Mouse (Mus musculus): ENCODE results near the gene Cacng4. TPM values are rescaled to one million over a fixed set of nuclear protein-coding genes. Genes with fewer than 3 reads are reported as not detected.

The Cacng4 gene
- polyA plus RNA-seq, 1 experiment from 2014 or later: 0.99 TPM

DNA sequence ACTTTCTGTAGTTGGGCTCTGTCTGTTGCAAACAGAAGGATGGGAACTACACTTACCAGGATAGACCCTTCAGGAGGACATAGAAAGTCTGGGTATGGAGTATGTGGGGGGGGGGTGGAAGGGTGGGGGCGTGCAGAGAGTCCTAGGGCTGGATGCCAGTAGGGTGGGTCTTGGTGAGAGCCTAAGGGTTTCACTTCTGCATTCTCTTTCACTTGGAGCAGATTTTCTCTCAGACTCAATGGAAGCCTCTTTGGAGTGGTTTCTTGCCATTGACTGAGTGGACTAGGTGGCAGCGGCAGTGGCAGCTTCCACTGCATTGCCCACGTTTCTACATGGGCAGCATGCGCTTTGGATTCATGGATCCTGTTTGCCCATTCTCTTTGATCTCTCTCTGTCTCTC, 94.4 kb downstream of the Cacng4 start:
- Histone ChIP-seq H3K36me3 (ENCODE audit: control insufficient read depth, insufficient read depth, low read length) (no peaks in the 10 kb centered on the region), H3K4me3 (ENCODE audit: low read depth, low read length) (no peak overlapping the region), H3K9ac (ENCODE audit: low read depth, low read length) (no peak overlapping the region), H3K27ac (ENCODE audit: low read depth, low read length) (no peak overlapping the region), H3K27me3 (ENCODE audit: control insufficient read depth, insufficient read depth, low read length) (no peaks in the 10 kb centered on the region), H3K4me2 (no peak overlapping the region), H3K9me3 (replicated peaks; ENCODE audit: control insufficient read depth, low read length) (no peaks in the 10 kb centered on the region), H3K4me1 (ENCODE audit: control insufficient read depth, insufficient read depth, low read length) (no peaks in the 10 kb centered on the region; the same call in 1 of the 2 replicates)
- ATAC-seq (replicated peaks; ENCODE audit: insufficient number of reproducible peaks, low FRiP score, low TSS enrichment): no peak
- WGBS (ENCODE audit: insufficient replicate concordance): 90% methylated on average over 4 of the region's 4 CpGs

DNA sequence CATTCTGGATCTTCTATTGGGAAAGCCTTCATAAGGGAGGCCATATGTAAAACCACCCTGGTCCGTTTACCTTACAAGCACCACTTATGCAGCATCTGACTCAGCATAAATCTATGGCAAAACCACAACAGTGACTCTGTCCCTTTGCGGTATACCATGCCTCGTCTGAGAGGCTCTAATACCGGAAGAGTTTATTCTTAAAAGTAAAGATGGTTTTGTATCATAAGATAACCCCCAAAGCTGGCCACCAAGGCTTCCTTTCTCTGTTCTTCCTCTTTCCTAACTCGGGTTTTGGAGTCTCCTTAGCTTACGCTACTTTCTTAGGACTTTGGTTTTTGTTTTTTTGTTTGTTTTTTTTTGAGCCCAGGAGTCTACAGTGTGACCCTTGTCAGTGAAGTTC, 101.0 kb downstream of the Cacng4 start:
- 81% methylated on average over 6 of the region's 6 CpGs for WGBS (ENCODE audit: insufficient replicate concordance)
- Histone ChIP-seq H3K36me3 (ENCODE audit: control insufficient read depth, insufficient read depth, low read length) (peaks cover 2% of the 10 kb centered on the region; the same call in 1 of the 2 replicates), H3K4me1 (ENCODE audit: control insufficient read depth, insufficient read depth, low read length) (no peaks in the 10 kb centered on the region), H3K4me2 (no peak overlapping the region), H3K9me3 (replicated peaks; ENCODE audit: control insufficient read depth, low read length) (no peaks in the 10 kb centered on the region), H3K4me3 (ENCODE audit: low read depth, low read length) (no peak overlapping the region), H3K27ac (ENCODE audit: low read depth, low read length) (no peak overlapping the region), H3K27me3 (ENCODE audit: control insufficient read depth, insufficient read depth, low read length) (no peaks in the 10 kb centered on the region), H3K9ac (ENCODE audit: low read depth, low read length) (no peak overlapping the region)
- no peak for ATAC-seq (replicated peaks; ENCODE audit: insufficient number of reproducible peaks, low FRiP score, low TSS enrichment)

DNA sequence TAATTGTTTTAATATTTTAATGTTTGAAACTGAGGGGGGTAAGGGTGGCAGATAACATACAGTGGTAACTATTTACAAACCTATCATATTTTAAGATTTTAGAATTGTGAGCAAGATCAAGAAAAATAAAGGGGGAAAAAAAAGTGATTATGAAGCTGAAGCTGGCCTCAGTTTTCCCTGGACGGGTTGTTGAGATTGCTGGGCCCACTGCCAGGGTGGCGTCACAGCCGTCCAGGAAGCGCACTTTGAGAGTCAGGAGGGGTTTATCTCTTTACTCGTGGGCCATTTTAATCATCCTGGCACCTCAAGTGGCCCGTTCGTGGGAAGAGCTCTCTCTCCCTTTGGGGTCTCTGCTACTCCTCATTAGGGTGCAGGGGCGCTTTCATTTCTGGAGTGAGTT, 102.8 kb downstream of the Cacng4 start:
- no peaks in the 10 kb centered on the region for H3K4me1 ChIP-seq (ENCODE audit: control insufficient read depth, insufficient read depth, low read length)
- H3K4me2 ChIP-seq: no peak overlapping the region
- no peaks in the 10 kb centered on the region for H3K27me3 ChIP-seq (ENCODE audit: control insufficient read depth, insufficient read depth, low read length)
- H3K36me3 ChIP-seq (ENCODE audit: control insufficient read depth, insufficient read depth, low read length): peaks cover 6% of the 10 kb centered on the region
- no peak overlapping the region for H3K4me3 ChIP-seq (ENCODE audit: low read depth, low read length)
- 52% methylated on average over 8 of the region's 8 CpGs for WGBS (ENCODE audit: insufficient replicate concordance)
- H3K9ac ChIP-seq (ENCODE audit: low read depth, low read length): no peak overlapping the region
- no peak overlapping the region for H3K27ac ChIP-seq (ENCODE audit: low read depth, low read length)
- no peaks in the 10 kb centered on the region for H3K9me3 ChIP-seq (replicated peaks; ENCODE audit: control insufficient read depth, low read length)
- no peak for ATAC-seq (replicated peaks; ENCODE audit: insufficient number of reproducible peaks, low FRiP score, low TSS enrichment)

DNA sequence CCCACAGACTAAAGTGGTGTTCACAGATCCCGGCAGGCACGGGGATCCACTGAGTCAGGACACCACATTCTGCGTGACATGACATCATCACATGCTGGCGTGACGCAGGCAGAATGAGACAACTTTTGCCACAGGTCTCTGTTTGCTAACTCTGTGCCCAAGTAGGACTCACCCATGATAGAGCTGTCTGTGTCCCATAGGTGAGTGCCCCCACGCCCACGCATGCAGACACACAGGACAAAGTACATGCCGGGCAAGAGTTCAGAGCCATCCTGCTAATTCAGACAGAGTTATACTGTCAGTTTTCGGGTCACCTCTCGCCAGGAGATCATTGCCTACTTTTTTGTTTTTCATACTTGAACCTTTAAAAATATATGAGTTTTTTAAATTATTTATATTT, 105.9 kb downstream of the Cacng4 start:
- Histone ChIP-seq H3K27me3 (ENCODE audit: control insufficient read depth, insufficient read depth, low read length) (no peaks in the 10 kb centered on the region), H3K36me3 (ENCODE audit: control insufficient read depth, insufficient read depth, low read length) (peaks cover 9% of the 10 kb centered on the region), H3K27ac (ENCODE audit: low read depth, low read length) (no peak overlapping the region), H3K4me3 (ENCODE audit: low read depth, low read length) (no peak overlapping the region), H3K4me1 (ENCODE audit: control insufficient read depth, insufficient read depth, low read length) (no peaks in the 10 kb centered on the region), H3K4me2 (no peak overlapping the region), H3K9me3 (replicated peaks; ENCODE audit: control insufficient read depth, low read length) (no peaks in the 10 kb centered on the region), H3K9ac (ENCODE audit: low read depth, low read length) (no peak overlapping the region)
- WGBS (ENCODE audit: insufficient replicate concordance): 94% methylated on average over 10 of the region's 10 CpGs
- ATAC-seq (replicated peaks; ENCODE audit: insufficient number of reproducible peaks, low FRiP score, low TSS enrichment): no peak

DNA sequence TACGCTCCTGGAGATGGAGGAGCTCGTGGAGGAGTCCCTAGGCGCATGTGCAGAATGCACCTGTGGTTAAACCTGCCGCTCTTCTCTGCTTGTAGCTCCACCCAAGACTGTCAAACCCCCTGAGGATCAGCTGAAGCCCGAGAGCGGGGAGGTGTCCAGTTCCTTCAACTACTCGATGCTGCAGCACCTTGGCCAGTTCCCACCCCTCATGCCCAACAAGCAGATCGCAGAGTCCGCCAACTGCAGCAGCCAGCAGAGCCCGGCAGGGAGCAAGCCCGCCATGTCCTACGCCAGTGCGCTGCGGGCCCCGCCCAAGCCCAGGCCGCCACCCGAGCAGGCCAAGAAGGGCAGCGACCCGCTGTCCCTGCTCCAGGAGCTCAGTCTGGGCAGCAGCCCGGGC, 108.1 kb downstream of the Cacng4 start:
- Histone ChIP-seq H3K9me3 (replicated peaks; ENCODE audit: control insufficient read depth, low read length) (no peaks in the 10 kb centered on the region), H3K4me2 (no peak overlapping the region), H3K4me3 (ENCODE audit: low read depth, low read length) (no peak overlapping the region), H3K27ac (ENCODE audit: low read depth, low read length) (no peak overlapping the region), H3K27me3 (ENCODE audit: control insufficient read depth, insufficient read depth, low read length) (no peaks in the 10 kb centered on the region), H3K4me1 (ENCODE audit: control insufficient read depth, insufficient read depth, low read length) (no peaks in the 10 kb centered on the region), H3K9ac (ENCODE audit: low read depth, low read length) (no peak overlapping the region), H3K36me3 (ENCODE audit: control insufficient read depth, insufficient read depth, low read length) (peaks cover 9% of the 10 kb centered on the region)
- ATAC-seq (replicated peaks; ENCODE audit: insufficient number of reproducible peaks, low FRiP score, low TSS enrichment): no peak
- WGBS (ENCODE audit: insufficient replicate concordance): 80% methylated on average over 20 of the region's 20 CpGs

DNA sequence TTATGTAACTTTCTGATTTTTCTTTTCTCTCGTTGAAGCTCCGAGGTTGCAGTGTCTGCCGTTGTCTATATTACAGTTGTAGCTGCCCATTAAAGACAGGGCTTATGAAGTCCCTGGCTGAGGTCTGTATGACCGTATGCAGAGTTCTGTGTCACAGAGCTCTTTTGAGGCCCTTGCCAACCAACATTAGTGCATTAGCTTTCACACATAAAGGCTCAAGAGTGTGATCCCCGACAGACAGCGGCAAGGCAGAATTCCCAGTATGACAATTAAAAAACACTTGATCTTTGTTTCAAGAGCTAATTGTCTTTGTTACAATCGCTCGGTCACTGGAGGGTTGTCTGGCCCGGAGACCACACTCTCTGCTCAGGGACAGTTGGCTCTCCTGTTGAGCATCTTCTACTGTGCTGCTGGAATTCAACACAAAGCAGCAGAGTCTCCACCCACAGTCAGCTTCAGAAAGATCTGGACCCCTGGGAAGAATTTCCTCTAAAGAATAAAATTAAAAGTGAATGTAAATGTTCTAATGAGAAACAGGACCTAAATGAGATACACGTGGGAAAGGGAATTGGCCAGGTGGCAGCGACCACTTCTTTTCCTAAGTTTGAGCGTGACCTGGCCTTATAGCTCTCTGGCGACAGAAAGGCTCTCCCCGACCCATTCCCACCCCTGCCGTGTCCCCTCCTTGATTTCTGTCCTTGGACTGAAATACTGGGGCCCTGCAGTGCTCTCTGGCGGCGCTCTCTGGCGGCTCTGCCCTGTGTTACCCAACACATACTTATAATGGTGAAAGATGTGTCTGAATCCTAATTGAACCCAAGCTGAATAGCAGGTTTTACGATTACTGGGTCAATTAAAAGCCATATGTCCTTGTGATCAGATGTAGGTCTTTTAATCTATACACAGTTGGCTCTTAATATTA, 110.6 kb downstream of the Cacng4 start:
- H3K36me3 ChIP-seq (ENCODE audit: control insufficient read depth, insufficient read depth, low read length): peaks cover 9% of the 10 kb centered on the region

DNA sequence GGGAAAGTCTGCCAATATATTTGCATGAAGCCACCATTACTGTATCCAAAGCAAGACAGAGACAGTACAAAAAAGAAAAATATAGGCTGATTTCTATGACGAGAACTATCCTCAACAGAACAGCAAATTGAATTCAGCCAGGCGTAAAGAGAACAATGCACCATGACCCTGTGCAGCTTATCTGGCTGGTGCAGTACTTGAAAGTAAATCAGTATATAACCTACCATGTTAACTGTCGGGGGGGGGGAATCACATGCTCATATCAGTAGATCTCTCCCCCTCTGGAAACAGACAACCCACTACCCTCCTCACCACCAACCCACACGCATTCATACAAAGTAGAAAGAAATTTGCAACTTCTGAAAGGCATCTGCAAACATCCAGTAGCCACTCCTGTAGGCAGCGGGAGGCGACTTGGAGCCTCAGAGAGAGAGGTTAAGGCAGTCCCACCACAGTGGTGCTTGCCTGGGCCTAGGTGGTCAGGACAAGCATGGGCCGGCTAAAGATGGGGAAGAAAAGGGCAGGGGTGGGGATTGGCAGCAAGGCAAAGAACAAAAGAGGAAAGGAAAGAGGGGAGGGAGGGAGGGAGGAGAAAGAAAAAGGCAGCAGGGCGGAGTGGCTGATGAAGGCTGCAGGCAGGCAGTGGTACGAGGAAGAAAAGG, 111.5 kb downstream of the Cacng4 start:
- Histone ChIP-seq H3K27ac (ENCODE audit: low read depth, low read length) (no peak overlapping the region), H3K4me3 (ENCODE audit: low read depth, low read length) (no peak overlapping the region), H3K9ac (ENCODE audit: low read depth, low read length) (no peak overlapping the region), H3K36me3 (ENCODE audit: control insufficient read depth, insufficient read depth, low read length) (peaks cover 5% of the 10 kb centered on the region), H3K27me3 (ENCODE audit: control insufficient read depth, insufficient read depth, low read length) (no peaks in the 10 kb centered on the region), H3K4me1 (ENCODE audit: control insufficient read depth, insufficient read depth, low read length) (no peaks in the 10 kb centered on the region), H3K9me3 (replicated peaks; ENCODE audit: control insufficient read depth, low read length) (no peaks in the 10 kb centered on the region), H3K4me2 (no peak overlapping the region)
- ATAC-seq (replicated peaks; ENCODE audit: insufficient number of reproducible peaks, low FRiP score, low TSS enrichment): no peak
- 85% methylated on average over 9 of the region's 9 CpGs for WGBS (ENCODE audit: insufficient replicate concordance)

More for the DNA sequence above, 110.6 kb downstream of the Cacng4 start:
- H3K4me2 ChIP-seq: no peak overlapping the region
- ATAC-seq (replicated peaks; ENCODE audit: insufficient number of reproducible peaks, low FRiP score, low TSS enrichment): no peak
- 77% methylated on average over 19 of the region's 19 CpGs for WGBS (ENCODE audit: insufficient replicate concordance)
- H3K4me1 ChIP-seq (ENCODE audit: control insufficient read depth, insufficient read depth, low read length): no peaks in the 10 kb centered on the region
- H3K4me3 ChIP-seq (ENCODE audit: low read depth, low read length): no peak overlapping the region
- no peak overlapping the region for H3K9ac ChIP-seq (ENCODE audit: low read depth, low read length)
- no peaks in the 10 kb centered on the region for H3K9me3 ChIP-seq (replicated peaks; ENCODE audit: control insufficient read depth, low read length)
- no peaks in the 10 kb centered on the region for H3K27me3 ChIP-seq (ENCODE audit: control insufficient read depth, insufficient read depth, low read length)
- H3K27ac ChIP-seq (ENCODE audit: low read depth, low read length): no peak overlapping the region

Measured in heart, embryonic 11.5 days (tissue).